In the genomic region with DNA sequence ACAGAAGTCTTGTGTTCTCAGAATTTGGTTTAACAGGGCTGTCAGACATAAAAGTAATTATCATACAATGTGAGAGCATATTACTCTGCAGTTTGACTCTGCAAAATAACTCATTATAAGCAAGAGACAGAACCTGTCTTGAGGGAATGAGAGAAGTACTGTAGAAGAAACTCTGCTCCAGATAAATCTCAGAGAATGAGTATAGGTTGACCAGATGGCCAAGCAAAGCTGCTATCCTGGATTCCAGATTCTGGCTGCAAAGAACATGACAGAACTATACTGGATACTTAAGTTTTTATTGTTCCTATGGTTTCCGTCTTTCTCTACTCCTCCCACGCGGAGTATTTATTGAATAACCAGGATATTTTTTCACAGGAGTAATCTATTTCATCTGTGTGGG, we compare ENCODE assay signal across 10 mouse cellular contexts.
"Had no signal": no experiment of that assay in that cellular context is flagged by ENCODE, and none has a peak within 500 bp of the region (broad histone marks: within the 10 kb centered on the region; RNA-seq: fewer than 3 reads in every experiment).

No protein-coding gene starts in this region.

- DNase-seq: liver, postnatal 0 days; lung, adult 2 months; lung, postnatal 14 days; lung, postnatal 36 days; thymus, adult 18-20 months; thymus, postnatal 14 days; thymus, postnatal 36 days had no signal

- ATAC-seq: liver, postnatal 0 days; lung, postnatal 0 days; midbrain, embryonic 13.5 days; midbrain, embryonic 15.5 days had no signal
